Mouse (Mus musculus) thymus, adult 2 months (tissue): Measurements from ENCODE around the gene Etnppl.

Source experiments
- CTCF ChIP-seq: fragments of 200-500 bp; IDR thresholded peaks from 2 replicates; pipeline ENCODE4 v1.5.1; 2012; ENCODE audit warnings: mild to moderate bottlenecking, control low read depth, low read length, moderate library complexity, borderline replicate concordance; ENCODE audit not compliant: control insufficient read depth, poor library complexity, insufficient read depth; ENCODE audit errors: extremely low read depth
- POLR2A ChIP-seq: fragments of 200-500 bp; IDR thresholded peaks from 2 replicates; pipeline ENCODE4 v1.6.1; 2012; ENCODE audit warnings: mild to moderate bottlenecking, low read length, control low read depth, moderate library complexity; ENCODE audit not compliant: control insufficient read depth, poor library complexity, insufficient read depth; ENCODE audit errors: extremely low read depth

DNA sequence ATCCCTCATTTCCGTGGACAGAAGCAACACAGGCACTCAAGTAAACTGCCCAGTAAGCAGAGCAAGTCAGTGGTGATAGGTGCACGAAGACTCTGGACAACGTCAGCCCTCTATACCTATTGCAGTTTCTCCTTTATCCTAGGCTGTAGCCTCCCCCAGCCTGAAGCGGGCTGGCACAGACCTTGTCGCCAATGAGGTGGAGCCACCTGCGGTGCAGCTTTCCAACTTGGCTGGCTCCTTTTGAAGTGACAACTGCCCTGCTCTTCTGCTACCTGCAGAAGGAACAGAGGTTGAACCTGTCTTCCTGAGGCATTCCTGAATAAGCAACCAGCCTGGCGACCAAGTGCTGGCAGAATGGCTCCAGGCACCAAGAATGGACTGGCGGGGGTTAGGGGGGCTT is 66.6 kb downstream of the Etnppl start:
- TF ChIP-seq POLR2A (no peak), CTCF (no peak)
